Mouse (Mus musculus) forebrain, postnatal 0 days (tissue): ENCODE results near the gene Rps4x. TPM values are rescaled to one million over a fixed set of nuclear protein-coding genes. Genes with fewer than 3 reads are reported as not detected.
"Not testable (repeated sequence)": the region's sequence is repeated elsewhere in the genome, so short reads cannot be mapped to it uniquely, and the experiment has no call there.

Experiments used
- ATAC-seq: fragments of 200-750 bp; cut with Nextera tagmentation; 2 replicates; pipeline ENCODE4 v1.8.0; 2017; ENCODE audit warnings: mild to moderate bottlenecking, moderate library complexity
- DNase-seq: peaks from one replicate; pipeline ENCODE4 v3.0.0-alpha.2; 2015
- H3K27ac ChIP-seq: fragments of 300-500 bp; sonication (generic); 2 replicates; pipeline ENCODE4 v1.5.1; 2014; ENCODE audit warnings: low read depth, mild to moderate bottlenecking, antibody characterized with exemption, low read length, moderate library complexity, mixed read lengths
- H3K27me3 ChIP-seq: fragments of 300-500 bp; sonication (generic); 2 replicates; pipeline ENCODE4 v1.6.1; 2014; ENCODE audit warnings: mild to moderate bottlenecking, low read length, mixed read lengths; ENCODE audit not compliant: insufficient read depth
- H3K36me3 ChIP-seq: fragments of 300-500 bp; sonication (generic); 2 replicates; pipeline ENCODE4 v1.6.1; 2014; ENCODE audit warnings: mild to moderate bottlenecking, moderate library complexity; ENCODE audit not compliant: insufficient read depth
- H3K4me1 ChIP-seq: fragments of 300-500 bp; sonication (generic); 2 replicates; pipeline ENCODE4 v1.6.1; 2014; ENCODE audit warnings: antibody characterized with exemption; ENCODE audit not compliant: insufficient read depth
- H3K4me2 ChIP-seq: fragments of 300-500 bp; sonication (generic); 2 replicates; pipeline ENCODE4 v1.6.1; 2014; ENCODE audit warnings: low read depth, mild to moderate bottlenecking, moderate library complexity
- H3K4me3 ChIP-seq: fragments of 300-500 bp; sonication (generic); 2 replicates; pipeline ENCODE4 v1.5.1; 2014; ENCODE audit warnings: low read depth, low read length, mixed read lengths
- H3K9ac ChIP-seq: fragments of 300-500 bp; sonication (generic); 2 replicates; pipeline ENCODE4 v1.6.1; 2014; ENCODE audit warnings: mild to moderate bottlenecking
- H3K9me3 ChIP-seq: fragments of 300-500 bp; sonication (generic); 2 replicates; pipeline ENCODE4 v1.6.1; 2016; ENCODE audit warnings: low read length
- CTCF ChIP-seq: sonication (generic); IDR thresholded peaks from 2 replicates; pipeline ENCODE4 v1.5.1; 2016; ENCODE audit warnings: antibody characterized with exemption, control low read depth, low read depth
- WGBS: fragments of 180-500 bp; shearing (Covaris S2); extraction: QIAGEN DNeasy Blood & Tissue Kit; methylation state at CpG from one replicate; pipeline ENCODE4 v1.1.7; 2014; 5-methylcytosine and 5-hydroxymethylcytosine counted together
- polyA plus RNA-seq: library from polyadenylated mRNA; unstranded; fragments of >200 nt; fragmentation: Nextera tagmentation; extraction: Ambion mirVana; gene quantifications from 2 replicates; pipeline ENCODE4 v1.2.1, GENCODE M21; 2015
- total RNA-seq: library from RNA; depleted of rRNA; stranded (reverse); fragments of >200 nt; gene quantifications from 2 replicates; pipeline ENCODE4 v1.2.3, GENCODE M21; 2014; rRNA removed

Rps4x gene
- total RNA-seq, result 1,341 and 1,679 TPM in 2 replicates
- 432 and 524 TPM in 2 replicates for polyA plus RNA-seq

- Histone ChIP-seq H3K9me3 (no peaks in the 10 kb centered on the region), H3K36me3 (0 out of 2 replicates have a peak, but pooled peaks cover 1% of the 10 kb centered on the region), H3K4me3 (peak within 1 kb of the TSS; percentile 53), H3K27ac (peak within 1 kb of the TSS; percentile 83), H3K27me3 (no peaks in the 10 kb centered on the region), H3K4me2 (peak within 1 kb of the TSS; percentile 51), H3K9ac (peak within 1 kb of the TSS; percentile 67), H3K4me1 (no peaks in the 10 kb centered on the region)
- 27% methylated on average over 37 of the region's 37 CpGs for WGBS
- TF ChIP-seq CTCF, result peak; percentile 68
- DNase-seq, result peak; percentile 89
- ATAC-seq, result peak; percentile 98
These were observed at the start of gene Rps4x for GRCm38 (mm10) chrX:102188712-102189497. Gene Rps4x (minus strand): TSS chrX:102189394.

GRCm38 (mm10) chrX:102219126-102219525, 29.9 kb upstream of the Rps4x start:
- no peaks in the 10 kb centered on the region for H3K36me3 ChIP-seq
- H3K4me3 ChIP-seq, result no peak overlapping the region
- 26% methylated on average over 1 of the region's 1 CpGs for WGBS
- H3K9me3 ChIP-seq, result no peaks in the 10 kb centered on the region
- TF ChIP-seq CTCF, result peak; percentile 55
- no peaks in the 10 kb centered on the region for H3K27me3 ChIP-seq
- ATAC-seq (no peak), DNase-seq (peak; percentile 35)
- no peak overlapping the region for H3K4me2 ChIP-seq
- no peak overlapping the region for H3K9ac ChIP-seq
- H3K27ac ChIP-seq, result no peak overlapping the region
- no peaks in the 10 kb centered on the region for H3K4me1 ChIP-seq

DNA sequence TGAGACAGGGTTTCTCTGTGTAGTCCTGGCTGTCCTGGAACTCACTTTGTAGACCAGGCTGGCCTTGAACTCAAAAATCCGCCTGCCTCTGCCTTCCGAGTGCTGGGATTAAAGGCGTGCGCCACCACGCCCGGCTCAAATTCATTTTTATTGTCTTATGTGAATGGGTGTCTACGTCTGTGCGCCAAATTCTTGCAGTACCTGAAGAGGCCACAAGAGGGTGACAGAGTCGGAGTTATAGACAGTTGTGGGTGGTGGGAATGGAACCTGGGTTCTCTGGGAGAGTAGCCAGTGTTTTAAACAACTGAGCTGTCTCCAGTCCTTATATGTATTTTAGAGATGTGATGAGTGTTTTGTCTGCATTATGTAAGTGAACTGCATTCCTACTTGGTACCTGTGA, 26.2 kb upstream of the Rps4x start:
- not testable (repeated sequence) for H3K9ac ChIP-seq, H3K4me2 ChIP-seq, H3K4me3 ChIP-seq, H3K4me1 ChIP-seq, H3K27ac ChIP-seq, DNase-seq, ATAC-seq, H3K36me3 ChIP-seq, H3K27me3 ChIP-seq, H3K9me3 ChIP-seq
- TF ChIP-seq CTCF, result peak; percentile 11; the same call in 1 of the 2 replicates
- WGBS, result 45% methylated on average over 9 of the region's 9 CpGs

DNA sequence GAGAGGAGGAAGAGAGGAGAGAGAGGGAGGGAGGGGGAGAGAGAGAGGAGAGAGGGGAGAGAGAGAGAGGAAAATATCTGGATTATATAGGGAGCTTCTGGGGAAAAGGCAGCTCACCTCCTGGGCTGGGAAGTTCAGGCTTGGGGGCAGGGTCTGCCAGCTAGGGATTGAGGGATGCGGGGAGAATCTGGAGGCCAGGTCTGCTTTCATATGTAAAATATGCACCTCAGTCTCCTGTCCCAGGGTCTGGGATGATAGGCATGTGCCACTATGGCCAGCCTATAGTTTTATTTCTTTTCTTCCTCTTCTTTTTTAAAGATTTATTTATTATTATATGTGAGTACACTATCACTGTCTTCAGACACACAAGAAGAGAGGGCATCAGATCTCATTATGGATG, 1.6 kb upstream of the Rps4x start:
- ATAC-seq (no peak), DNase-seq (no peak)
- H3K4me1 ChIP-seq, result no peaks in the 10 kb centered on the region
- H3K4me2 ChIP-seq, result no peak overlapping the region
- no peak overlapping the region for H3K27ac ChIP-seq
- H3K4me3 ChIP-seq, result no peak overlapping the region
- H3K27me3 ChIP-seq, result no peaks in the 10 kb centered on the region
- WGBS, result 46% methylated on average over 1 of the region's 1 CpGs
- H3K9me3 ChIP-seq, result no peaks in the 10 kb centered on the region
- TF ChIP-seq CTCF, result no peak
- H3K9ac ChIP-seq, result no peak overlapping the region
- no peaks in the 10 kb centered on the region for H3K36me3 ChIP-seq

GRCm38 (mm10) chrX:102189581-102189980, 387 bp upstream of the Rps4x start:
- no peaks in the 10 kb centered on the region for H3K36me3 ChIP-seq
- H3K4me1 ChIP-seq, result no peaks in the 10 kb centered on the region
- DNase-seq (no peak), ATAC-seq (no peak)
- no peaks in the 10 kb centered on the region for H3K27me3 ChIP-seq
- H3K9me3 ChIP-seq, result no peaks in the 10 kb centered on the region
- no peak for TF ChIP-seq CTCF
- 55% methylated on average over 5 of the region's 5 CpGs for WGBS
- no peak overlapping the region for H3K4me3 ChIP-seq
- H3K4me2 ChIP-seq, result no peak overlapping the region
- H3K27ac ChIP-seq, result no peak overlapping the region
- no peak overlapping the region for H3K9ac ChIP-seq

GRCm38 (mm10) chrX:102187023-102187699, 2.0 kb downstream of the Rps4x start:
- H3K36me3 ChIP-seq, result 0 out of 2 replicates have a peak, but pooled peaks cover 3% of the 10 kb centered on the region
- H3K27me3 ChIP-seq, result no peaks in the 10 kb centered on the region
- H3K4me1 ChIP-seq, result no peaks in the 10 kb centered on the region
- no peak overlapping the region for H3K4me3 ChIP-seq
- 40% methylated on average over 11 of the region's 11 CpGs for WGBS
- H3K27ac ChIP-seq, result no peak overlapping the region
- H3K9me3 ChIP-seq, result no peaks in the 10 kb centered on the region
- no peak for ATAC-seq
- peak overlapping the region; percentile 18; the same call in 1 of the 2 replicates for H3K9ac ChIP-seq
- H3K4me2 ChIP-seq, result peak overlapping the region; percentile 51
- no peak for DNase-seq
- no peak for TF ChIP-seq CTCF

- Histone ChIP-seq H3K27ac (no peak overlapping the region), H3K4me2 (no peak overlapping the region), H3K9me3 (no peaks in the 10 kb centered on the region), H3K9ac (no peak overlapping the region), H3K4me1 (no peaks in the 10 kb centered on the region), H3K4me3 (no peak overlapping the region), H3K27me3 (no peaks in the 10 kb centered on the region), H3K36me3 (0 out of 2 replicates have a peak, but pooled peaks cover 3% of the 10 kb centered on the region)
- TF ChIP-seq CTCF, result no peak
- no peak for ATAC-seq
- DNase-seq, result no peak
These were observed 6.6 kb downstream of the Rps4x start for GRCm38 (mm10) chrX:102182575-102182974.
